Mouse (Mus musculus): ENCODE measurements around the gene Ipo7. TPM values are rescaled to one million over a fixed set of nuclear protein-coding genes. Genes with fewer than 3 reads are reported as not detected.
A peak's percentile ranks its signal among the peaks of the same experiment; 100 is the strongest.
"Not testable (repeated sequence)": the region's sequence is repeated elsewhere in the genome, so short reads cannot be mapped to it uniquely, and the experiment has no call there.

Gene Ipo7
- 49.4 and 54.4 TPM in 2 replicates for polyA plus RNA-seq (2011; ENCODE audit: insufficient read depth, insufficient read length, low replicate concordance, missing spikeins)

GRCm38 (mm10) chr7:110018117-110018630 lies at the start of gene Ipo7:
TSS of gene Ipo7 (plus strand) at chr7:110018274.
- Histone ChIP-seq H3K27ac (ENCODE audit: control insufficient read depth, insufficient read depth, low read depth, low read length, poor library complexity) (peak within 1 kb of the TSS; percentile 85), H3K4me1 (ENCODE audit: control insufficient read depth, insufficient read depth, low read length) (no peaks in the 10 kb centered on the region; the same call in 1 of the 2 replicates), H3K4me3 (replicated peaks; ENCODE audit: control insufficient read depth, low read depth, low read length) (peak within 1 kb of the TSS; percentile 94)
- TF ChIP-seq POLR2A (IDR thresholded peaks at IDR 0.05; ENCODE audit: borderline replicate concordance, control insufficient read depth, low read depth, low read length) (peak; percentile 91), CTCF (IDR thresholded peaks at IDR 0.05; ENCODE audit: control insufficient read depth, insufficient read depth, low read length) (no peak; the same call in 1 of the 2 replicates)
- under 1% methylated on average over 48 of the region's 48 CpGs for WGBS

- 8% methylated on average over 2 of the region's 2 CpGs for WGBS
- Histone ChIP-seq H3K27ac (ENCODE audit: control insufficient read depth, insufficient read depth, low read depth, low read length, poor library complexity) (no peak overlapping the region), H3K4me3 (replicated peaks; ENCODE audit: control insufficient read depth, low read depth, low read length) (no peak overlapping the region), H3K4me1 (ENCODE audit: control insufficient read depth, insufficient read depth, low read length) (no peaks in the 10 kb centered on the region; the same call in 1 of the 2 replicates)
- TF ChIP-seq CTCF (IDR thresholded peaks at IDR 0.05; ENCODE audit: control insufficient read depth, insufficient read depth, low read length): no peak
- TF ChIP-seq POLR2A (IDR thresholded peaks at IDR 0.05; ENCODE audit: borderline replicate concordance, control insufficient read depth, low read depth, low read length): no peak
Measured at GRCm38 (mm10) chr7:109968924-109969450, 49.1 kb upstream of the Ipo7 start.

GRCm38 (mm10) chr7:109969542-109969941 lies 48.5 kb upstream of the Ipo7 start:
- Histone ChIP-seq H3K27ac (ENCODE audit: control insufficient read depth, insufficient read depth, low read depth, low read length, poor library complexity) (no peak overlapping the region), H3K4me1 (ENCODE audit: control insufficient read depth, insufficient read depth, low read length) (no peaks in the 10 kb centered on the region; the same call in 1 of the 2 replicates), H3K4me3 (replicated peaks; ENCODE audit: control insufficient read depth, low read depth, low read length) (no peak overlapping the region)
- no peak for TF ChIP-seq POLR2A (IDR thresholded peaks at IDR 0.05; ENCODE audit: borderline replicate concordance, control insufficient read depth, low read depth, low read length)
- no peak for TF ChIP-seq CTCF (IDR thresholded peaks at IDR 0.05; ENCODE audit: control insufficient read depth, insufficient read depth, low read length)

GRCm38 (mm10) chr7:109975966-109976715 lies 41.9 kb upstream of the Ipo7 start:
- Histone ChIP-seq H3K27ac (ENCODE audit: control insufficient read depth, insufficient read depth, low read depth, low read length, poor library complexity) (no peak overlapping the region), H3K4me1 (ENCODE audit: control insufficient read depth, insufficient read depth, low read length) (no peaks in the 10 kb centered on the region), H3K4me3 (replicated peaks; ENCODE audit: control insufficient read depth, low read depth, low read length) (no peak overlapping the region)
- TF ChIP-seq CTCF (IDR thresholded peaks at IDR 0.05; ENCODE audit: control insufficient read depth, insufficient read depth, low read length) (no peak), POLR2A (IDR thresholded peaks at IDR 0.05; ENCODE audit: borderline replicate concordance, control insufficient read depth, low read depth, low read length) (no peak)
- WGBS: 90% methylated on average over 6 of the region's 6 CpGs

GRCm38 (mm10) chr7:109977131-109977530 lies 40.9 kb upstream of the Ipo7 start:
- TF ChIP-seq CTCF (IDR thresholded peaks at IDR 0.05; ENCODE audit: control insufficient read depth, insufficient read depth, low read length): 0 out of 2 replicates have a peak, but pooled peaks have one; percentile 14
- 73% methylated on average over 5 of the region's 5 CpGs for WGBS
- not testable (repeated sequence) for H3K4me3 ChIP-seq (replicated peaks; ENCODE audit: control insufficient read depth, low read depth, low read length); H3K27ac ChIP-seq (ENCODE audit: control insufficient read depth, insufficient read depth, low read depth, low read length, poor library complexity); H3K4me1 ChIP-seq (ENCODE audit: control insufficient read depth, insufficient read depth, low read length)

GRCm38 (mm10) chr7:109984608-109985007 lies 33.5 kb upstream of the Ipo7 start:
- H3K4me3 ChIP-seq (replicated peaks; ENCODE audit: control insufficient read depth, low read depth, low read length); H3K27ac ChIP-seq (ENCODE audit: control insufficient read depth, insufficient read depth, low read depth, low read length, poor library complexity); H3K4me1 ChIP-seq (ENCODE audit: control insufficient read depth, insufficient read depth, low read length): not testable (repeated sequence)
- 77% methylated on average over 5 of the region's 5 CpGs for WGBS

- Histone ChIP-seq H3K27ac (ENCODE audit: control insufficient read depth, insufficient read depth, low read depth, low read length, poor library complexity) (peak overlapping the region; percentile 62), H3K4me3 (replicated peaks; ENCODE audit: control insufficient read depth, low read depth, low read length) (peak overlapping the region; percentile 71), H3K4me1 (ENCODE audit: control insufficient read depth, insufficient read depth, low read length) (no peaks in the 10 kb centered on the region; the same call in 1 of the 2 replicates)
- under 1% methylated on average over 27 of the region's 27 CpGs for WGBS
- TF ChIP-seq CTCF (IDR thresholded peaks at IDR 0.05; ENCODE audit: control insufficient read depth, insufficient read depth, low read length) (no peak), POLR2A (IDR thresholded peaks at IDR 0.05; ENCODE audit: borderline replicate concordance, control insufficient read depth, low read depth, low read length) (no peak)
Measured at GRCm38 (mm10) chr7:109985661-109986132, 32.4 kb upstream of the Ipo7 start.

- peak overlapping the region; percentile 71 for H3K4me3 ChIP-seq (replicated peaks; ENCODE audit: control insufficient read depth, low read depth, low read length)
- no peak for TF ChIP-seq CTCF (IDR thresholded peaks at IDR 0.05; ENCODE audit: control insufficient read depth, insufficient read depth, low read length)
- TF ChIP-seq POLR2A (IDR thresholded peaks at IDR 0.05; ENCODE audit: borderline replicate concordance, control insufficient read depth, low read depth, low read length): no peak
- H3K27ac ChIP-seq (ENCODE audit: control insufficient read depth, insufficient read depth, low read depth, low read length, poor library complexity): peak overlapping the region; percentile 62
- under 1% methylated on average over 43 of the region's 43 CpGs for WGBS
- no peaks in the 10 kb centered on the region; the same call in 1 of the 2 replicates for H3K4me1 ChIP-seq (ENCODE audit: control insufficient read depth, insufficient read depth, low read length)
Measured at GRCm38 (mm10) chr7:109986133-109986669, 31.9 kb upstream of the Ipo7 start.

- peak within 1 kb of the TSS; percentile 71 for H3K4me3 ChIP-seq (replicated peaks; ENCODE audit: control insufficient read depth, low read depth, low read length)
- WGBS: 30% methylated on average over 6 of the region's 6 CpGs
Measured at GRCm38 (mm10) chr7:109986775-109987174, 31.3 kb upstream of the Ipo7 start, which contains the start of gene Tmem41b. TSS of gene Tmem41b (minus strand) at chr7:109986929.

More at GRCm38 (mm10) chr7:109986775-109987174, 31.3 kb upstream of the Ipo7 start, which contains the start of gene Tmem41b:
- peak within 1 kb of the TSS; percentile 62 for H3K27ac ChIP-seq (ENCODE audit: control insufficient read depth, insufficient read depth, low read depth, low read length, poor library complexity)
- not testable (repeated sequence) for H3K4me1 ChIP-seq (ENCODE audit: control insufficient read depth, insufficient read depth, low read length)
